Mouse (Mus musculus) layer of hippocampus, adult 9-10 months (tissue): ENCODE measurements around the gene Olfr156.
"Not testable (repeated sequence)": the region's sequence is repeated elsewhere in the genome, so short reads cannot be mapped to it uniquely, and the experiment has no call there.

Experiments
- DNase-seq: peaks from one replicate; pipeline ENCODE4 v3.0.0; 2022; ENCODE audit warnings: low spot score

Olfr156 gene

DNA sequence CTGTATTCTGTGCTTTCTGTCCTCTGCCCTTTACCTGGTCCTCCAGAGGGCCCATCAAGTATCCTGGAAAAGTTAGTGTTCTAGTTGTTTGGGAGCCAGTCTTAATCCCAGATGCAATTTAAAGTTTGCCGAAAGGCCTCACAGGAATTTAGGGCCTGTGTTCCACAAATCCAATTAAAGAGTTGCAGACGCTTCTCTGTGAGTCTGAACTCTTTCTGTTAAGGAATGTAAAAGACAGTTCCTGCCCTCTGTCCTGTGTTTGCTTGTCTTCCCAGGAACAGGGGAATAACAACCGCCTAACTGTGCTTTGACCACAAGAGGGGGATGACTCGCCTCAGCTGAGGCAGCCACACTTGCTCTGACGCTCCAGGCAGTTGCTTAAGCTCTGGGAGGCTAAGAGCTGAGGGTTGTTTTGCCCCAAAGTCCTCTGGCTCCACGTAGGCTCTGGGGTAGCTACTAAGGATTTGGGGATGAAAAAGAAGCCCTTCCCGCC lies at the start of gene Olfr156:
Gene Olfr156 (minus strand): TSS at position 51 of the 493 bp plus-strand sequence.
- DNase-seq: no peak

DNA sequence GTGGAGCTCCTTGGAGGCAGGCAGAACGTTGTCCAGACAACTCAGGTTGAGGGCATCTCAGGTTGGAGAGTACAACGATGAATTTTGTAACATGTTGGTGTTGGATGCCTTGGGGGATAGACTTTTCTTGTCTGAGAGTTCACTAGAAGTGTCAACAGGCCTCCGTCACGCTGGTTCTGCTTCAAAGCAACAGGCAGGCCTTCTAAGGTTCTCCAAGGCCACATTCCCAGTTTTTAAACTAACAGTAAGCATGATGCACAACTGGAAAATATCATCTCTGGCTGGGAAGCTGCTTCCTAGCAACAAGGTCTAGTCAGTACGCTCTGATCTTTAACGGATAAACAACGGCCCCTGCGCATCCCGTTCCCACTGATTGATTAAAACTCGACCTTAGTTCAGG lies 46.1 kb upstream of the Olfr156 start:
- DNase-seq: no peak

DNA sequence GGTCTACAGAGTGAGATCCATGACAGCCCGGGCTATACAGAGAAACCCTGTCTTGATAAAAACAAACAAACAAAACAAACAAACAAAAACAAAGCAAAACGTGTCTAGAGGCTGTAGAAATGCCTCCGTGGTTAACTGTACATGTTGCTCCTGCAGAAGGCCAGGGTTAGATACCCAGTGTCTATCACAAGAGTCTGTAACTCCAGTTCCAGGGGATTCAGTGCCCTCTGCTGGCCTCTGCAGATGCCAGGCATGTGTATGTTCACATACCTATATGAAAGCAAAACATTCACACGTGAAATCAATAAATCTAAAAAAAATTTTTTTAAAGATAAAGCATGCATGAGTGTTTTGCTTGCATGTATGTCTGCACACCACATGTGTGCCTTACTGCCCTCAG lies 39.6 kb upstream of the Olfr156 start:
- DNase-seq: no peak

DNA sequence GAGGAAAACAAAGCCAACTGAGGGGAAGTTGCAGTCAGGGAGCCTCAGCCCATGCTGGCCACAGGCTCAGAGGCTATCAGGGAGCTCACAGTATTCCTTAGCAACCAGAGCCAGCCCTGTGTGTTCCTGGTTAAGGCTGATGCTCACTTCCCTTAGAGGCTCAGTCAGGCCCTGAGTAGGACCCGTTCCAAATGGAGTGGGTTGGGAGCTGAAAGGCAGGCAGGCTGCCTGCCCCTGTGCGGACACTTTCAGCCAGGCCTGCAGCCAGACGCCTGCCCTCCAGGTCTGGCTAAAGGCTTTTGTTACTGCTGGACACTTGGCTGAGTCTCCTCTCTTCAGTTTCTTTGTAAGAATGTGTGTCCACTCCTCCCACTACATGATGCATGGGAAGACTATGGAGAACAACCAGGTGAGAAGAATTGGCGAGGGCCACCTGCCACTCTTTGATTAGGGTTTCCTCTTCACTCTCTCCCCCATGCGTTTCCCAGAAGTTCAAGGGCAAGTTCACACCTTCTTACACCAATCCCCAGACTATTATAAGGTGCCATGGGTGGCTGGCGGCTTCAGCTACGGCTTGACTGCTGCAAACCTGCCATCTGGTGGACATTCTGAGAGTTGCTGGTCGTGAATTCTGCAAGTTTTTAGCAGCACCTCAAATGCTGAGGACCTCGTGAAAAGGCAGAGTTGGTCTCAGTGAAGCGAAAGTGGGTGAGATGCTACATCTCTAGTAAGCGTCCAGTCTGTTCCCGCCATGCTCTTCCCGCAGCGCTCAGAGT lies 37.2 kb upstream of the Olfr156 start:
- no peak for DNase-seq

DNA sequence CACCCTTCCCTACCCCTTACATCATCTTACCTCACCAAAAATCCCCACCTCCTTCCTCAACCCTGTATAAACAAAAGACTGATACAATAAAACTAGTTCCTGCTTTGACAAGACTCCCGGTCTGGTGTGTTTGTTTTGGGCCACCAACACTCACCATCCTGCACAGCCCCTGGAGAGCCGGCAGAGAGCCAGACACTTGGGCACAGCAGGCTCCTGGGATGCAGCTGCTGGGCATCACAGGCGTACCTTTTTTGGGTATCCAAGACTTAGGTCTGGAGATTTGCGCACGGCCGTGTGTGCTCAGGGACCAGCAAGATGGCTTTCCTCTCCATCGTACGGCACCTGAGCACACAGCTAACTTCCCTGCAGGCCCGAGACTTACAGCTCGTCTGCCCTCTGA lies 36.2 kb upstream of the Olfr156 start:
- no peak for DNase-seq

DNA sequence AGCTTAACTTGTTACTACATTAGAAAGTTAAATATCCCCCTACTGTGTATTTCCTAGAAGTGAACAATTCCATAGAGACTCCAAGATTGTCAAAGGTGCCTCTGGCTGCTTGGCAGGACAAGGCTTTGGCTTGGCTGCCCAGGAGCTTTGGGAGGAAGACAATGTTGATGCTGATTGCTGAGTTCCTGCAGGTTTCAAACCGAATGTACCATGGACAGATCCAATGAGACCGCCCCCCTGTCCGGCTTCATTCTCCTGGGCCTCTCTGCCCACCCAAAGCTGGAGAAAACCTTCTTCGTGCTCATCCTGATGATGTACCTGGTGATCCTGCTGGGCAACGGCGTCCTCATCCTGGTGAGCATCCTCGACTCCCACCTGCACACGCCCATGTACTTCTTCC lies 30.4 kb upstream of the Olfr156 start:
- no peak for DNase-seq

DNA sequence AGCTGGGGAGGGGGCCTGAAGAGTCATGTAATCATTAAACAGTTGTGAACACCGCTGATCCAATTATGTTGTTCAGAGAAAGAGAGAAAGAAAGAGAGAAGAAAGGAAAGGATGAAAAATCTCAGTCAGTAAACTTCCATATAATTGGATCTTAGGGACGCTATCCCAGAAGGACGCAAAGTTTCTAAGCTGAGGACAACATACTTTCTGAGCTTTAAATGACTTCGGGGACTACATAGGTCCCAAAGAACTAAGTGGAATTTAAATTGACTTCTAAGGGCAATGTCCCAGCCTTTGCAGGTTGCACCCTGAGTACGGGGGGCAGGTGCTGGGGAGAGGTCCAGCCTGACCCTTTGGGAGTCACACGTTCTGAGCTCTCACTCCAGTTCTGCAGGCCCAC lies 27.6 kb upstream of the Olfr156 start, which contains the start of gene Olfr155:
Gene Olfr155 (plus strand): TSS at position 301 of the 400 bp plus-strand sequence.
- no peak for DNase-seq

DNA sequence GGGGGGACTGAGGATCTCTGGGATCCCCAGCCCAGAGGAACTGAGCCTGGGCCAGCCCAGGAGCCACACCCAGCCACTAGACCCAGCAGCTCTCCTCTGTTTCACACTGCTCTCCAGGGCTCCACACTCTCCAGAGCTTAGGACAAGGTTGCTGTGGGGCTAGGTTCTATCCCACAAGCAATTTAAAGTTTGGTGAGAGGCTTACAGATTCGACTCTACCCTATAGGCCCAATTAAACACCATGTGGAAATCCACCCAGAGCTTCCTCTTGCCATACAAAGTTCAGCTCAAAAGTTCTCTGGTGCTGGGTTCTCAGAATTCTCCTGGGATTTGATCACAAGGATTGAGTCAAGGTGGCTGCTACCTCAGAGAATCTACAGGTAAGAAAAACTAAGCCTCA lies 16.4 kb upstream of the Olfr156 start, which contains the start of gene Olfr157:
Gene Olfr157 (minus strand): TSS at position 101 of the 400 bp plus-strand sequence.
- no peak for DNase-seq

DNA sequence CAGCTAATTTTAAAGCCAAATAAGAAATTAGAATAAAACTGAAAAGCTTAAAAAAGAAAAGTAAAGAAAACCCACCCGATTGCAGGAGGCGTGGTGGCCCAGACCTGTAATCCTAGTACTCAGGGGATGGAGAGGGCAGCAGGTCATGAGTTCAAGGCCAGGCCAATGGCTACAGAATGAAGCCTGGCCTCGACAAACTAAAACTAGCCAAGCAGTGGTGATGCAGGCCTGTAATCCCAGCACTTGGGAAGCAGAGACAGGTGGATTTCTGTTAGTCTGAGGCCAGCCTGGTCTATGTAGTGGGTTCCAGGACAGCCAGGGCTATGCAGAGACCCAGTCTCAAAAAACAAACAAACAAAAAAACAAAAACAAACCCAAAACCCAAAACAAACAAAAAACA lies 14.6 kb upstream of the Olfr156 start:
- no peak for DNase-seq

DNA sequence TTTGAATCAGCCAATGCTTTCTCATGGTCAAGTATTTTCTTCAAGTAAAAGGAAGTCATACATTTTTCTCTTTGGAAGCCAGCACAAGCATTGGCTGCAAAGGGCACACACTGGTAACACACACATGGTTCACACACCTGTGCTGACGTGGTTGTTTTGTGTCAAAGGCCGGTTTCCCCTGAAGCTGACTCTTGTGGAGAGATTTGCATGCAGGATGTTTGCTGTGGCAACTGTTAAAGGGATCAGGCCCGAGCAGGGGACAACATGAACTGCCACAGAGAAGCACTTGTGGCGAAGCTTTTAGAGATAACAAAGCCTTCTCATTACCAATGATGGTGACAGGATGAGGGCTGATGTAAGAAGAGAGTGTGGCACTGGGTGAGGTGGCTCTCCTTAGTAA lies 11.1 kb upstream of the Olfr156 start:
- no peak for DNase-seq

DNA sequence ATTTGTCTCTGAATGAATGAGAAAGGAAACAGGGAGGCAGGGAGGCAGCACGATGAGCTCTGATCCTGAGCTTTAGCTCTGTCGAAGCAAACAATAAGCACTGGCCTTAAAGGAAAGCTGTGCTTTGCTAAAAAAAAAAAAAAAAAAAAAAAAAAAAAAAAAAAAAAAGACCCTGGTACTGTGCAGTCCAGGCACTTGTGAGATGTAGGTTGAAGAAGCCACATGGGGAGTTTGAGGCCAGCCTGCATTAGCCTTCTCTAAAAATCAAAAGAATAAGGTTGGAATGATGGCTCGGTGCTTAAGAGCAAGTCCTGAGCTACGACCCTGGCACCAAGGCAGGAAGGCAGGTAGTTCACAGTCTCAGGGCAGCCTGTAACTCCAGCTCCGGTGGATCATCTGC lies 10.1 kb upstream of the Olfr156 start:
- DNase-seq: no peak

DNA sequence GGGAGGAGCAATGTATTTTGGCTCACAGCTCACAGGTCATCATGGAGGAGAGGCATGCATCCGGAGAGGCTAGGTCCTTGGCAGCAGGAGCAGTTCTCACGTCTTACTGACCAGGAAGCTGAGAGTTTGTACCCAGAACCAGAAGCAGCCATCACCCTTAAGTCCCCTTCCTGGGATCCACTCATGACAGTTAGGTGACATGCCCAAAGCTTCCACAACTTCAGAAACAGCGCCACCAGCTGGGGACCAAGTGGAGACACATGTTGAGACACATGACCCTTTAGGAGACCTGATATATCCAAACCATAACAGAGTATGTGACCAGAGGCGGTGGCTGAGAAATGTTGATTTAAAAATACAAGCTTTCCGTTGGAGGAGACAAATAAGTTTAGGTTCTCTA lies 8.3 kb upstream of the Olfr156 start:
- DNase-seq: no peak

DNA sequence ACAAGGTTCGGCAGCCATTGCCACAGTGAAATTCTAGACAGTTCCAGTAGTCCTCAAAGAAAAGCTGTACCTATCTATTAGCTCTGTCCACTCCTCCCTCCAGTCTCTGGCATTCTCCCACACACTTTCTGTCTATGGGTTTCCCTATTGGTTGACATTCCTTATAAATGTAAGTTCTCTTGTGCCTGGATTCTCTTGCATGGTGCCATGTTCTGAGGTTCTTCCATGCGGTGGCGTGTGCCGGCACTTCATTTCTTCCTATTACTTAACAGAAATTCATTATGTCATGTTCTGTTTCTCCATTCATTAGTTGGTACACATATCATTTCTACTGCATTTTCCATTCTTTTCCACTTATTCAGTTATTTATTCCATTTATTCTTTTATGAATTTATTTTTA lies 5.1 kb upstream of the Olfr156 start:
- DNase-seq: no peak

DNA sequence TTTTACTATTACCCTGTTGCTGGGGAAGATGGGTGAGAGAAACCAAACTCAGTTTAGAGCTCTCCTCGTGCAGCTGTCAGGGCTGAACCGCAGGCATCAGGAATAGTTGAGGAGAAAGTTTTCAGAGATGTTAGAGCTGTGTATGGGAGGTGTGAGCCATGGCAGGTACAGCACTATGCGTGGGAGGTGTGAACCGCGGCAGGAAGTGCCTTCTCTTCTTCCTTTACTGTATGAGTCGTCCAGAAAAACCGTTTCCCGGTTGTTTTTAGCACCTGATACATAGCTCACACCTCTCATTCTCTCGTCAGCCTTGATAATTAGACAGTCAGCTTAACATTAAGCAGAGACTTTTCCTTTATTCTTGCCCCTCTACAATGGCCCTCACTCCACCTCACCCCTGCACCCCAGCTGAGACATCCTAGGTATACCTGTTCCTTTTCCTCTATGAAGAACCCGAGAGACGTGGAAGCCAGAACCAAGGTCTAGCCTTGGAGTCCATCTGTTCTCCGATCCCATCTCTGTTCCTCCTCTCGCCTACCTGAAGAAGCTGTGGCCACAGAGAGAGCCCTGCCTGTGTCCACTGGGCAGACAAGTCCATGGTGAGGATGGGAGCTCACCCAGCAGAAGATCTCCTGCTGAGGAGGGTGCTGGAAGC lies 672 bp downstream of the Olfr156 start:
- DNase-seq: no peak

DNA sequence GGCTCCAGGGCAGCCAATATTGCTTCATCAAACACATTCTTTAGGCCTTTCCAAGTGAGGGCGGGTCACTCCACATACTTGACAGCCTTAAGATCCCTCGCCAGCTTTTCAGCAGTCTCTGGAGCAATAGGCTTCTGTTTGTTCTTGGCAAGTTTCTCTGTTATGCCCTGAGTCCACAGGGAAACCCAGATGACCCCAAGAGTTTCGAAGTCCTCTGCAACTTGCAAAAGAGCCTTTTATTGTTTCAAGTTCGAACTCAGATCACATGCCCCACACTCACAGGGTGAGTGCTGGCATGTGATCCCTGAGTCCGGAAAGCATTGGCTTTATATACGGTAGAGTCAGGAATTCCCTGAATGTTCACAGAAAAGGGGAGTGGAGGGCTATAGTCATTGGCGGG lies 24.8 kb downstream of the Olfr156 start:
- DNase-seq: no peak

DNA sequence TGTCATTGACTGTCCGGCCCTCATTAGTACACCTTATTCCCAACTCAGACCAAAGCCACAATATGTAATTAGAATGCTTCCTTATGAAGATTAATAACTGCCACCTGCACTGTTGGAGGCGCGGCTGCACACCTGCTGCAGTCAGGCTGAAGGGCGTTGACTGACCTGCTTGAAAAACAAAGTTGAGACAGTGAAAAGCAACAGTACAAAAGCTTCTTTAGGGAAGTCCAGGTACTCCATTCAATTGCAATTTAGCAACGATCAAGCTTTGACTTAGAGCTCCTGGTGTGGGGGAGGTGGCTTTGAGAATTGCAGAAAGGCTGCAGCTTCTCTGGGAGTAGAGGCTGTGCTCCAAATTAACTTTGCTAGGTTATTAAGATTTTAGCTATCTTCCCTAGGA lies 27.9 kb downstream of the Olfr156 start:
- DNase-seq: not testable (repeated sequence)

DNA sequence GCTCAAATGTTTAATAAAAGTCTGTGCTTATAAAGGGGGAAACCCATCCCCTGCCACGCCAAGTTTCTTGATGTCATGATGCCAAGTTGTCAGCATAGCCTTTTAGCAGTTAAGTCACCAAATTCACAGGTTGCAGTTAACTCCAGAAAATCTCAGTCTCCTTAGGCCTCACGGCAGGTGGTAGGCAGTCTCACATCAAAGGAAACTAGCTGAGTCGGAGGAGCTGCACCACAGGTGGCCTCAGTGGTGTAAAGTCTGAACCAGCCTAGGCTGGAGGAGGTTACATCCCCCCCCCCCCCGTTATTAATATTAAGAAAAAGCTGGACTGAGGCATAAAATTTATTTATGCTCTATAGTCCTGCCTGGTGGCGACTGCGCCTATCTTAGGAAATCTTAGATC lies 28.4 kb downstream of the Olfr156 start:
- no peak for DNase-seq

DNA sequence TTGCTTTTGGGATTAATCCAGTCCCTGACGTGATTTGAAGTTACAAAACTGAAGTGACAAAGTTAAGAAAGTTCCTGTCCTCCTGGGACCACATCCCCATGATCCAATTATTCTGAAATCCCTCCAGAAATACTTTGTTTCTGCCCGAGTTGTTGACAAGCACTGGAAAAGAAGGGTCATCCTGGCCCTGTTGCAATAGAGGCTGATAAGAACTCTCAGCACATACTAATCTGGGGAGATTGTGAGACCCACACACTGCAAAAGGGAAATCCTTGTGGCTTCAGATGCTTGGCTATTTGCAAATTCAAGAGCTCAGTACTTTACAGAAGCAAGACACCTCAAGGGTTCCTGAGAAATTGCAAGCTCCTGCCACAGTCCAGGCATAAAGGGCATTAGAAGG lies 51.4 kb downstream of the Olfr156 start:
- no peak for DNase-seq

DNA sequence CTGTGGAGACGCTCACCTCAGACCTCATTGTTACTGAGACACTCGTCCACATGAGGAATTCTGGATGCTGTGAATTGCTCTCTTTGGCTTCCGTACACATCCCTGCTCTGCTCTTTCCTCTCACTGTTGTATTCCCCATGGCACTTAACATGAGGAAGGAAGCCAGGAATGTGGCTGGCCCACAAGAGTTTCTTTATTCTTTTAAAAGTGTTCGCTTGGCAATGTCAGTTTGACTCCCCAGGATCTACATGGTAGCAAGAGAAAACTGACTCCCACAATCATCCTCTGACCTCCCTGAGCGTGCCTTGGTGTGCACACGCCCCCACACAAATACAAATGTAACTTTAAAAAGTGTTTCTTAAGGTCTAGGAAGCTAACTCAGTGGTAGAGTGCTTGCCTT lies 52.1 kb downstream of the Olfr156 start:
- DNase-seq: no peak

DNA sequence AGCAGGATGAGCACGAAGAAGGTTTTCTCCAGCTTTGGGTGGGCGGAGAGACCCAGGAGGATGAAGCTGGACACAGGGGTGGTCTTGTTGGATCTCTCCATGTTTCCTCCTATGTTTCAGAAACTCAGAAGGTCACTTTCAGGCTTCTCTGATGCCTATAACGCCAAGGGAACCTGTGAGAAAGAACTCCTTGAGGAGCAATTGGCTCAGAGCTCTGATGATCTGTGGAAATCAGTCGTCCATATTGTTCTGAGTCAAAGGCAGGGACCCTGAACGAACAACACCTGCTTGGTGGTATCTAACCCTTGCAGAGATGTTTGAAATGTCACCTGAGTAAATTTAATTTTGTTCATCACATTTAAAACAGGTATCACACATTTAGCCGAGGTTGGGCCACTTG lies 52.8 kb downstream of the Olfr156 start, which contains the start of gene Olfr159:
Gene Olfr159 (minus strand): TSS at position 101 of the 400 bp plus-strand sequence.
- no peak for DNase-seq
